Mouse (Mus musculus): Measurements from ENCODE around the gene Akap8l. TPM values are rescaled to one million over a fixed set of nuclear protein-coding genes. Genes with fewer than 3 reads are reported as not detected.

Gene Akap8l
- total RNA-seq, 2 experiments from 2014 or later = 81.2 to 102 TPM

Small RNAs within 50 kb of the gene (microRNA-seq; reads per million reads assigned to microRNA genes)
- not detected for gene Gm22201

Other genes with a start within 250 kb of the Akap8l start
- gene Notch3, start 183.8 kb downstream of the Akap8l start, total RNA-seq (2021) = 10 to 100 TPM in 1 of 2 experiments, 1 to 10 TPM in 1; 8.1 to 13.0 TPM
- under 1 TPM in 1 of 2 experiments, not detected in 1; 0.33 TPM for gene Ephx3, start 161.1 kb downstream of the Akap8l start, total RNA-seq (2021)
- gene Brd4, start 65.9 kb downstream of the Akap8l start, total RNA-seq (2021) = 100 to 1,000 TPM in 1 of 2 experiments, 10 to 100 TPM in 1; 90.3 to 112 TPM
- gene Akap8, start 29.4 kb downstream of the Akap8l start, total RNA-seq (2021) = 10 to 100 TPM; 55.1 to 77.5 TPM
- 10 to 100 TPM; 48.5 to 49.9 TPM for gene Wiz, start 38.8 kb upstream of the Akap8l start, total RNA-seq (2021)
- gene Rasal3, start 53.0 kb upstream of the Akap8l start, total RNA-seq (2021) = 1 to 10 TPM; 1.2 to 1.8 TPM
- under 1 TPM in 1 of 2 experiments, not detected in 1; 0.16 TPM for gene Pglyrp2, start 73.6 kb upstream of the Akap8l start, total RNA-seq (2021)
- gene Cyp4f39, start 102.1 kb upstream of the Akap8l start, total RNA-seq (2021) = not detected
- gene Cyp4f17, start 155.4 kb upstream of the Akap8l start, total RNA-seq (2021) = 1 to 10 TPM; 6.9 to 8.8 TPM
- gene Cyp4f16, start 186.0 kb upstream of the Akap8l start, total RNA-seq (2021) = 10 to 100 TPM; 10.1 to 12.4 TPM

All from adrenal gland, postnatal 36 days (tissue).